Mouse (Mus musculus): ENCODE measurements around the gene Mrpl20.
"Not testable (repeated sequence)": the region's sequence is repeated elsewhere in the genome, so short reads cannot be mapped to it uniquely, and the experiment has no call there.

Gene Mrpl20

GRCm38 (mm10) chr4:155783486-155784080 is 19.1 kb upstream of the Mrpl20 start:
- no peak for DNase-seq (ENCODE audit: low read depth)

DNA sequence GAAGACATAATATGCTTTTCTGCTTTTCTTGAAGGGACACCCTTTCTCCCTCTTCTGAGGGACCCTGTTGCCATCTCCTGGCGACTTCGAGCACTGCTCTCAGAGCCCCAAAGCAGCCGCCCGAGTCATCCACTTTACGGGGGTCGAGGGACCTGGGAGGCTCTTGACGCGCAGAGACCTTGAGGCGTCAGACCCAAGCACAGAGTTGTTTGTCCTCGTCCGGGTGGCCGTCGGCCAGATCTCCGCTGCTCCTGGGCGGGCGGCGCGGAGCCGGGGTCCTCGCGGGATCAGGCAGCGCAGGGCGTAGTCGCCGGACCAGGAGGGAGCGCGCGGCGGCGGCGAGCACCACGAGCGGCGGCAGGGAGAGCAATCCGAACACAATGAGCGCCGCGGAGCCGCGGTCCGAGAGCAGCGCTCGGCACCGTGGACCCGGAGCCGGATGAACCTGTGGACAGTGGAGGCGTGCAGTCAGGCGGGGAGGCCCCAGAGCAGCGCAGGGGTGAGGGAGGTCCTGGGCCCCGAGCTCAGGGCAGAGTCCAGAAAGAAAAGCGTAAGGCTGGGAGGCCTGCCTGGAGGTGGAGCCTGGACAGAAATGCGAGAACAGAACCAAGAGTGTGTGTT is 18.5 kb upstream of the Mrpl20 start:
- DNase-seq (ENCODE audit: low read depth) = no peak

- no peak for DNase-seq (ENCODE audit: low read depth)
Measured at GRCm38 (mm10) chr4:155785246-155785645, 17.4 kb upstream of the Mrpl20 start.

DNA sequence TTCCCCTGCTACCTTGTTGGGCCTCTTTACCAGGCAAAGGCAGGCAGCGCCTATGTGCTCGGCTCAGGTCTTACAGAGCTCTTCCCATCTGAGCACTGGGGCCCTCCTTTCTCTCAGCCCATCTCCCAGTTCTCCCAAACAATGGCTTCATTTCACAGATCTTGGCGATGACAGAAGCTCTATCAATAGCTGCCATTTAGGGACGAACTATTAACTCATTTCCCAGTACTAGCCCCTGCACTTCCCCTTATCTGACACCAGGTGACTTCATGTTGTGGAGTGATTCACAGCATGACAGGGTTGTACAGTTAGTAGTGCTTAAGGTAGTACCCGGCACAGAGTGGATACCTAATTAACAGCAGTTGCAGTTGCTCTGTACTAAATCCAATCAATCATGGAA is 16.9 kb upstream of the Mrpl20 start, which contains the start of gene Tmem88b:
Gene Tmem88b (minus strand): TSS at position 56 of the 400 bp plus-strand sequence.
- DNase-seq (ENCODE audit: low read depth) = no peak

DNA sequence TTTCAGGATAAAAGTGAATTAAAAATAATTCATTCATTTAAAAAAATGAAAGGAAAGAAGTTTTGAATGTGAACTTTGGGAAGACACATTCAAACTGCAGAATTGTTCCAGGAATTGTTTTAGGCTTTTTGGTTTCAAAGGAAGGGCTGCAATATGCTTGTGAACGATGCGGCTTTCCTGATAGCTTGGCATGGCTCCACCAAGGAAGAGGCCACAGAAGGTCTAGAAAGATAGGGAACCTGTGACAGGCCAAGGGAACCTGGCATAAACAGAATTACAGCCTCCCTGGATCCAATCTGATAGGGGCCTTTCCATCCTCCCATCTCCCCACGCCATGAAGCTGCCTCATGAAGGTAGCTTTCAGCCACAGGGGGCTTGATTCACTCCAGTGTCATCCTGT is 14.4 kb upstream of the Mrpl20 start:
- DNase-seq (ENCODE audit: low read depth) = no peak

DNA sequence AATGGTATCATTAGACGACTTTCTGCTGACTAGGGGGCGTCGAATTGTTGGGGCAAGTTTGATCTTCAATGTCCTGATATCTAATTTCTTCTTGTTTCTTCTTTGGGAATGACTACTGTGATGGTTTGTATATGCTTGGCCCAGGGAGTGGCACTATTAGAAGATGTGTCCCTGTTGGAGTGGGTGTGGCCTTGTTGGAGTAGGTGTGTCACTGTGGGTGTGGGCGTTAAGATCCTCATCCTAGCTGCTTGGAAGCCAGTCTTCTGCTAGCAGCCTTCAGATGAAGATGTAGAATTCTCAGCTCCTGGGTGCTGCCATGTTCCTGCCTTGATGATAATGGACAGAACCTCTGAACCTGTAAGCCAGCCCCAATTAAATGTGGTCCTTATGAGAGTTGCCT is 13.8 kb upstream of the Mrpl20 start:
- DNase-seq (ENCODE audit: low read depth) = not testable (repeated sequence)

GRCm38 (mm10) chr4:155790021-155790489 is 12.6 kb upstream of the Mrpl20 start, which contains the start of gene Ankrd65:
Gene Ankrd65, plus strand, starts transcription at chr4:155790439.
- no peak for DNase-seq (ENCODE audit: low read depth)

DNA sequence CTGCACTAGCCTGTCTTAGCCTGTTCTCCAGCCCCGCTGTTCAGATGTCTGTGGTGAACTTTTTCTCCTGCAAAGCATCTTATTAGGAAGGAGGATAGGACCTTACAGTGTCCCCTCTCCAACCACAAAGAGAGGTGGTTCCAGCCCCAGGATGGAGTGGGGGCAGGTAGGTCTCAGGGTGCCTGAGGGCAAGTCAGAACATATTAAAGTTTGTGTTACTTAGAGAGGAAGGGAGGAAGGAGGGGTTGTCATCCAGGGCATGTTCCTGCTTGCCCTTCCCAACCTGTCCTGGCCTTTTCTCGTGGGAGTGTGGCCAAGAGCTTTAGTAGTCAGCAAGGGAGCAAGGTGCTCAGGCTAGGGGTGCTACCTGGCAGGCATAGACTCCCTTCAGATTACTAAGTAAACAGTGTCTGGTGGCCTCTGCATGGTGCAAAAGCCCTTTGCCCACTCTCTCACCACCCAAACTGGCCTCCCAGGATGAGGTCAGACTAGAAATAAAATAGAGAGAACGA is 12.0 kb upstream of the Mrpl20 start:
- no peak for DNase-seq (ENCODE audit: low read depth)

GRCm38 (mm10) chr4:155791240-155791933 is 11.3 kb upstream of the Mrpl20 start:
- no peak for DNase-seq (ENCODE audit: low read depth)

DNA sequence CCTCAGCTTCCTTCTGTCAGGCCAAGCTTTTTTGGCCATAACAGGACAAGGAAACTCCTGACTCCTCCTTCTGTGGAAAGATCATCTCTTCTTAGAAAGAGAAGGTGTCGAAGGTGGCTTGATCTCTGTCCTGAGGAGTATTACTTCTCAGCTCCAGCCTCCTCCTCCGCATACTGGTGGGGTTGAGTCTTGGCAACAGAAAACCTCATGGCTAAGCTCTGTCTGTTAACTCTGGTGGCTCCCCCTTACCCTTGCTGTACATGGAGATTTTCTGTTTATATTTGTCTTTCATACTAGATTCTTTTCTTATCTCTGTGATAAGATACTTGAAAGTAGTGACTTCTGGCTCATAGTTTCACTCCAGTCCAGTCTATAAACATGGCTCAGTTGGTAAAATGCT is 8.9 kb upstream of the Mrpl20 start:
- DNase-seq (ENCODE audit: low read depth) = no peak

GRCm38 (mm10) chr4:155802075-155802474 is 603 bp upstream of the Mrpl20 start:
- no peak for DNase-seq (ENCODE audit: low read depth)

GRCm38 (mm10) chr4:155803340-155804041 is 813 bp downstream of the Mrpl20 start:
- peak; percentile 70 for DNase-seq (ENCODE audit: low read depth)

DNA sequence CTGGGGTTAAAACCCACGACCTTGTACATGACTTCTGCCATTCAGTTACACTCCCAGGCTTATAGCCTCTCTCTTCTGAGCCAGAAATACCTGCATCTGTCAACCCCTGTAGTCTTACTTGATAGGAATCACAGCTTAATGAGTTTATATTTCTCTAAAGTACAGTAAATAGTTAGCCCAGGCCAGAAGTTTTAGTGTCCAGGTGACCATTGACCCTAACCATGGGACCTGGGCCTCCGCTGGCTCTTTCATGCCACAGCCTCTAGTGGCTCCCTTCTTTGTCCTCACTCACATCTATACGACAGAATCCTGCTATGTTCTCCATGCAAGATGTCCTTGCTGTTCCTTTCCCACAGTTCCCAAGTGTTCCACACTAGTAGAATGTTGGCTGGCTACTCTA is 5.2 kb downstream of the Mrpl20 start:
- DNase-seq (ENCODE audit: low read depth) = no peak

DNA sequence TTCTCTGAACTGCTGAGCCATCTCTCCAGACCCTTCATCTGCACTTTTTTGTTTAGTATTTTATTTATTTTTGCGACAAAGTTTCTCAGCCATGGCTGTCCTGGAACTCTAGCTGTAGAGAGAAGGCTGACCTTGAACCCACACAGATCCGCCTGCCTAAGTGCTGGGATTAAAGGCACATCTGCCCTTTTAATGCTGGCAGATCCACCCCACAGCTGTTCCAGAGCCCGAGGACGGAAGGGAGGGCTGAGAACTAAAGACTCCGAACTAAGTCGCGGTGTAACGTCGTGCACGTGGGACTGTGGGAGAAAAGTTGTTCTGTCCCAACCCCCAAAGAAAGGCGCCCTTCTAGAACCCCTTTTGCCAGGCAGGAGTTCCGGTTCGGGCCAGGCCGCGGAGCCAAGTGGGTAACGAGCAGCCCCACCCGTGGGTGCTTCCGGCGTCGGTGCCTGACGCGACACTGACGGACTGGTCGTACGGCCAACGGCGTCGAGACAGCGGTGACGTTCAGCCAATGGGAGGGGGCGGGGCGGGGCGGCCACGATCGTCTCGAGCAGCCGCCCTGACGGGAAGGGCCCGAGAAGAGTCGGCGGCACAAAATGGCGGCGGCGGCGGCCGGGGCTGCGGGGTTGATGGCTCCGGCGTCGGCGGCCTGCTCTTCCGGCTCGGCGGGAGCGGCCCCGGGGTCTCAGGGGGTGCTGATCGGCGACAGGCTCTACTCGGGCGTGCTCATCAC is 9.4 kb downstream of the Mrpl20 start, which contains the start of gene Ccnl2:
Gene Ccnl2 (plus strand): TSS at position 561 of the 736 bp plus-strand sequence.
- DNase-seq (ENCODE audit: low read depth) = peak; percentile 86

GRCm38 (mm10) chr4:155812665-155813181 is 10.0 kb downstream of the Mrpl20 start:
- no peak for DNase-seq (ENCODE audit: low read depth)

GRCm38 (mm10) chr4:155817533-155817932 is 14.9 kb downstream of the Mrpl20 start:
- DNase-seq (ENCODE audit: low read depth) = no peak

DNA sequence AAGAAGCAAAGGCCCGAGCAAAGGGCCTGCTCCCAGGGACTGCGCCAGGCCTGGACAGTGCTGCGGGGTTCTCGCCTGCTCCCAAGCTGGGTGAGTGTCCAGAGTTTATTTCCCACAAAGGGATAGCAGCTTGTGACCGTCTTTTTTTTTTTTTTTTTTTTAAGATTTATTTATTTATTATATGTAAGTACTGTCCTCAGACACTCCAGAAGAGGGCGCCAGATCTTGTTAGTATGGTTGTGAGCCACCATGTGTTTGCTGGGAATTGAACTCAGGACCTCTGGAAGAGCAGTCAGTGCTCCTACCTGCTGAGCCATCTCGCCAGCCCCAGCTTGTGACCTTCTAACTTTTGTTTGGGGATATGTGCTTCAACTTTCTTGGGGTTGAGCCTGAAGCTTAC is 18.3 kb downstream of the Mrpl20 start:
- DNase-seq (ENCODE audit: low read depth) = no peak

DNA sequence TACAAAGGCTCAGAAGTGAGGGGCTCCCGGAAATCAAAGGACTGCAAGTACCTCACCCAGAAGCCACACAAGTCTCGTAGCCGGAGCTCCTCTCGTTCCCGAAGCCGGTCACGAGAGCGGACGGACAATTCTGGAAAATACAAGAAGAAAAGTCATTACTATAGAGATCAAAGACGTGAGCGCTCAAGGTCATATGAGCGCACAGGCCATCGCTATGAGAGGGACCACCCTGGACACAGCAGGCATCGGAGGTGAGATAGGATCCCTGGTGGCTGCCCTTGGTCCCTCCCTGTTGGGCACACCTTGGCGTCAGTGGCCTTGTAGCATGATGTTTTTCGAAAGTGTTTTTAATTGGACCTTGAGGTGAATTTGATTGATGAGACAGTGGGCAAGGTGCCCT is 20.8 kb downstream of the Mrpl20 start:
- DNase-seq (ENCODE audit: low read depth) = no peak

DNA sequence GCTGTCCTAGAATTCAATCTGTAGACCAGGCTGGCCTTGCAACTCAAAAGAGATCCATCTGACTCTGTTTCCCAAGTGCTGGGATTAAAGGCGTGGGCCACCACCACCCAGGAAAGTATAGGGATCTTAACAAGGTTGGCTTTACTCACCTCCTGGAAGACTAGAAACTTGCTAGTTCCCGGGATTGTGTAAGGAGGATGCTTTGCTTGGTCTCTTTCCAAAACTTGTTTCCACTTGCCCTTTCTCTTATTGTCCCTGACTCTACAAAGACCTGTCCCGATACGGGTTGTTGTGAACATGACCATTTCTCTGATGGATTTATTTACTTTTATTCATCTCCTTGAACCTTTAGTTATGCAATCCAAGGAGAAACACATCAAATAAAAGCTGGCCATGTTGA is 27.2 kb downstream of the Mrpl20 start:
- DNase-seq (ENCODE audit: low read depth) = no peak

- DNase-seq (ENCODE audit: low read depth) = no peak
Measured at GRCm38 (mm10) chr4:155830596-155830995, 27.9 kb downstream of the Mrpl20 start.

GRCm38 (mm10) chr4:155831205-155831766 is 28.6 kb downstream of the Mrpl20 start, which contains the start of gene Aurkaip1:
Gene Aurkaip1, plus strand, starts transcription at chr4:155831272.
- DNase-seq (ENCODE audit: low read depth) = peak; percentile 86
